Mouse (Mus musculus) urinary bladder, postnatal 36 days (tissue): ENCODE data around the gene Slc28a2.
A peak's percentile ranks its signal among the peaks of the same experiment; 100 is the strongest.
"Not testable (repeated sequence)": the region's sequence is repeated elsewhere in the genome, so short reads cannot be mapped to it uniquely, and the experiment has no call there.

Source experiments
- DNase-seq, 2 experiments: peaks; one replicate each; pipeline ENCODE4 v3.0.0; 2022; ENCODE audit warnings: low spot score in 2 of 2, mixed read lengths in 1 of 2

The Slc28a2 gene

GRCm38 (mm10) chr2:122426200-122426599, at the start of gene Slc28a2:
Slc28a2 (plus strand) TSS chr2:122426477.
- DNase-seq, result not testable (repeated sequence)

GRCm38 (mm10) chr2:122377215-122377674, 49.0 kb upstream of the Slc28a2 start:
- peak; percentile 97 for DNase-seq

- peak; percentile 53 to 72 for DNase-seq
Observed at GRCm38 (mm10) chr2:122377751-122378246, 48.5 kb upstream of the Slc28a2 start.

GRCm38 (mm10) chr2:122378421-122379291, 47.6 kb upstream of the Slc28a2 start:
- DNase-seq, result no peak

- no peak for DNase-seq
Observed at GRCm38 (mm10) chr2:122379292-122379650, 47.0 kb upstream of the Slc28a2 start.

GRCm38 (mm10) chr2:122380768-122381311, 45.4 kb upstream of the Slc28a2 start:
- peak; percentile 27 to 40 for DNase-seq

- no peak for DNase-seq
Observed at GRCm38 (mm10) chr2:122381329-122382103, 44.8 kb upstream of the Slc28a2 start.

GRCm38 (mm10) chr2:122382121-122382520, 44.2 kb upstream of the Slc28a2 start:
- DNase-seq, result no peak

- DNase-seq, result no peak
Observed at GRCm38 (mm10) chr2:122385095-122385494, 41.2 kb upstream of the Slc28a2 start.

GRCm38 (mm10) chr2:122387135-122387534, 39.1 kb upstream of the Slc28a2 start:
- DNase-seq, result not testable (repeated sequence)

GRCm38 (mm10) chr2:122396150-122396549, 30.1 kb upstream of the Slc28a2 start:
- no peak for DNase-seq

- DNase-seq, result no peak
Observed at GRCm38 (mm10) chr2:122407607-122408006, 18.7 kb upstream of the Slc28a2 start.

GRCm38 (mm10) chr2:122408928-122409327, 17.3 kb upstream of the Slc28a2 start:
- no peak for DNase-seq

- DNase-seq, result not testable (repeated sequence)
Observed at GRCm38 (mm10) chr2:122426645-122427044, 368 bp downstream of the Slc28a2 start.

GRCm38 (mm10) chr2:122438706-122439482, 12.6 kb downstream of the Slc28a2 start:
- DNase-seq, result not testable (repeated sequence)

GRCm38 (mm10) chr2:122440521-122440920, 14.2 kb downstream of the Slc28a2 start:
- DNase-seq, result not testable (repeated sequence)

GRCm38 (mm10) chr2:122441000-122441933, 15.0 kb downstream of the Slc28a2 start:
- DNase-seq, result no peak

- no peak for DNase-seq
Observed at GRCm38 (mm10) chr2:122450351-122450750, 24.1 kb downstream of the Slc28a2 start.

GRCm38 (mm10) chr2:122452426-122452825, 26.1 kb downstream of the Slc28a2 start:
- no peak for DNase-seq

- DNase-seq, result no peak
Observed at GRCm38 (mm10) chr2:122466901-122467300, 40.6 kb downstream of the Slc28a2 start.
